Mouse (Mus musculus) intestine, postnatal 0 days (tissue): ENCODE data around the gene Foxo4. TPM values are rescaled to one million over a fixed set of nuclear protein-coding genes. Genes with fewer than 3 reads are reported as not detected.

Experiments
- ATAC-seq: fragments of 200-750 bp; cut with Nextera tagmentation; 2 replicates; pipeline ENCODE4 v1.8.0; 2017; ENCODE audit warnings: mild to moderate bottlenecking, moderate TSS enrichment, moderate library complexity
- H3K27ac ChIP-seq: fragments of 300-500 bp; sonication (generic); 2 replicates; pipeline ENCODE4 v1.5.1; 2014; ENCODE audit warnings: mild to moderate bottlenecking, low read depth, low read length, moderate library complexity
- H3K27me3 ChIP-seq: fragments of 300-500 bp; sonication (generic); replicated peaks from 2 replicates; pipeline ENCODE4 v1.6.1; 2014; ENCODE audit warnings: low read length, mixed read lengths; ENCODE audit not compliant: control insufficient read depth, insufficient read depth
- H3K36me3 ChIP-seq: fragments of 300-500 bp; sonication (generic); 2 replicates; pipeline ENCODE4 v1.6.1; 2014; ENCODE audit warnings: mild to moderate bottlenecking, moderate library complexity; ENCODE audit not compliant: control insufficient read depth, insufficient read depth
- H3K4me1 ChIP-seq: fragments of 300-500 bp; sonication (generic); replicated peaks from 2 replicates; pipeline ENCODE4 v1.6.1; 2014; ENCODE audit warnings: antibody characterized with exemption, low read length, mixed read lengths; ENCODE audit not compliant: control insufficient read depth, insufficient read depth
- H3K4me2 ChIP-seq: fragments of 300-500 bp; sonication (generic); replicated peaks from 2 replicates; pipeline ENCODE4 v1.6.1; 2014; ENCODE audit warnings: low read depth, mild to moderate bottlenecking, moderate library complexity
- H3K4me3 ChIP-seq: fragments of 300-500 bp; sonication (generic); 2 replicates; pipeline ENCODE4 v1.5.1; 2014; ENCODE audit warnings: low read depth, low read length
- H3K9ac ChIP-seq: fragments of 300-500 bp; sonication (generic); 2 replicates; pipeline ENCODE4 v1.6.1; 2014; ENCODE audit warnings: mild to moderate bottlenecking, low read depth, low read length
- H3K9me3 ChIP-seq: fragments of 300-500 bp; sonication (generic); 2 replicates; pipeline ENCODE4 v1.6.1; 2016; ENCODE audit warnings: mixed run types; ENCODE audit not compliant: control insufficient read depth
- CTCF ChIP-seq: sonication (generic); IDR thresholded peaks from 2 replicates; pipeline ENCODE4 v1.5.1; 2016; ENCODE audit warnings: low read depth, mild to moderate bottlenecking, control low read depth, antibody characterized with exemption, moderate library complexity
- WGBS: fragments of 180-500 bp; shearing (Covaris S2); extraction: QIAGEN DNeasy Blood & Tissue Kit; methylation state at CpG from one replicate; pipeline ENCODE4 v1.1.7; 2014; 5-methylcytosine and 5-hydroxymethylcytosine counted together
- polyA plus RNA-seq: library from polyadenylated mRNA; unstranded; fragments of >200 nt; fragmentation: Nextera tagmentation; extraction: Ambion mirVana; gene quantifications from 2 replicates; pipeline ENCODE4 v1.2.1, GENCODE M21; 2015

Gene Foxo4
- polyA plus RNA-seq, 1 experiment from 2014 or later = 1.4 TPM

DNA sequence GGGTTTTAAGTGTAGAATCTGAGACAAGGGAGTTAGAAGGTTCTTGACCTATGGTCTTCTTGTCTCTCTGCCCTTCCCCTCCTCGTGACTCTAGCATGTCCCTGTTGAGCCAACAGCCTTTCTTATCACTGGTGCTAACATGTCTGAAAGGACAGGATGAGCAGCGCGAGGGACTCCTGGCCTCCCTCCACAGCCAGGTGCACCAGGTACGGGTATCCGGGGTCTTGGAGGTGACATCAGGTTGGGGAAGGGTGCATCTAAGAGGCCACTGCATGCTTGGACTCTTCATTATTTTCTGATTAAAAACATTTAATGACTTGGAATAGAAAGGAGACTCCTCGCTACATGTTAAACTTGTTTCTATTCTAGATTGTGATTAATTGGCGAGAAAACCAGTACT, 34.7 kb downstream of the Foxo4 start:
- no peaks in the 10 kb centered on the region for H3K4me1 ChIP-seq
- no peaks in the 10 kb centered on the region for H3K27me3 ChIP-seq
- H3K9ac ChIP-seq = no peak overlapping the region
- no peak for ATAC-seq
- WGBS = 85% methylated on average over 7 of the region's 7 CpGs
- H3K4me2 ChIP-seq = no peak overlapping the region
- no peak for TF ChIP-seq CTCF
- H3K27ac ChIP-seq = no peak overlapping the region
- H3K9me3 ChIP-seq = no peaks in the 10 kb centered on the region
- H3K36me3 ChIP-seq = peaks cover 27% of the 10 kb centered on the region
- no peak overlapping the region for H3K4me3 ChIP-seq

DNA sequence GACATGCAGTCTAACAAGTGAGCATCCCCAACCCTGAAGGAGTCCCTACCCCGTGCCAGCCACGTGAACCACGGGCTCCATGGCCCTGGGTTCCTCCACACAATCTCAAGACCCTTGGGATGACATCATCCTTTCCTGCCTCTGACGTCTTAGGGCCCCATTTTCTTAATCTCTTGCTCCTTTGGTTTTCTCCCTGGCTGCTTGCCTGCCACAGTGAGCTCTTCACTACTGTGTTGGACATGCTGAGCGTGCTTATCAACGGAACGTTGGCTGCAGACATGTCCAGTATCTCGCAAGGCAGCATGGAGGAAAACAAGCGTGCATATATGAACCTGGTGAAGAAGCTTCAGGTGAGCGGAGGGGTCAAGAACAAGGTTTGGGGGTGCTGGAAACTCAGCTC, 35.8 kb downstream of the Foxo4 start:
- Histone ChIP-seq H3K4me1 (no peaks in the 10 kb centered on the region), H3K36me3 (peaks cover 27% of the 10 kb centered on the region), H3K27ac (no peak overlapping the region), H3K9me3 (no peaks in the 10 kb centered on the region), H3K4me2 (no peak overlapping the region), H3K9ac (no peak overlapping the region), H3K27me3 (no peaks in the 10 kb centered on the region), H3K4me3 (no peak overlapping the region)
- TF ChIP-seq CTCF = no peak
- ATAC-seq = no peak
- WGBS = 89% methylated on average over 10 of the region's 10 CpGs

DNA sequence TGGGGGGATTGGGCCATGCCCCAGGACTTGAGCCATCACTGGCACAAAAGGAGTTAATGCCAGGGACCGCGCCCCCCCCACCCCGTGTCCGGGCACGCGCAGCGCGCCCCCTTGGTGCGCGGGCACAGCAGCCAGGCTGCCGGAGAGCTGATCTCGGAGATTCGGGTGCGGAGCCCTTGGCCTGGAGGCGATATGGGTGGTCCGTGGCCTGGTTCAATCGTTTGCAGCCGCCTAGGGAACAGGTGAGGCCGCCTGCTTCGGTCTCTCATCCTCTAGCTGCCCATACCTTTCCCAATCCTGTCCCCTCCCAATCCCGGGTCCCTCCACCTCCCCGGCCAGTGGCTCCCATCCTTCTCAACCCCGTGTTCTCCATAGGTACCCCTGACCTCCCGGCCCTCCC, 44.7 kb downstream of the Foxo4 start, which contains the start of gene Nlgn3:
Nlgn3 (plus strand) TSS at position 114 of the 400 bp plus-strand sequence.
- Histone ChIP-seq H3K4me3 (0 out of 2 replicates have a peak within 1 kb of the TSS, but pooled peaks have one; percentile 9), H3K27ac (no peak within 1 kb of the TSS), H3K27me3 (0 out of 2 replicates have a peak, but pooled peaks cover 4% of the 10 kb centered on the region), H3K4me2 (peak within 1 kb of the TSS; percentile 52), H3K9ac (no peak within 1 kb of the TSS), H3K4me1 (no peaks in the 10 kb centered on the region), H3K36me3 (no peaks in the 10 kb centered on the region), H3K9me3 (no peaks in the 10 kb centered on the region)
- 41% methylated on average over 6 of the region's 24 CpGs for WGBS
- no peak for TF ChIP-seq CTCF
- 0 out of 2 replicates have a peak, but pooled peaks have one; percentile 19 for ATAC-seq

DNA sequence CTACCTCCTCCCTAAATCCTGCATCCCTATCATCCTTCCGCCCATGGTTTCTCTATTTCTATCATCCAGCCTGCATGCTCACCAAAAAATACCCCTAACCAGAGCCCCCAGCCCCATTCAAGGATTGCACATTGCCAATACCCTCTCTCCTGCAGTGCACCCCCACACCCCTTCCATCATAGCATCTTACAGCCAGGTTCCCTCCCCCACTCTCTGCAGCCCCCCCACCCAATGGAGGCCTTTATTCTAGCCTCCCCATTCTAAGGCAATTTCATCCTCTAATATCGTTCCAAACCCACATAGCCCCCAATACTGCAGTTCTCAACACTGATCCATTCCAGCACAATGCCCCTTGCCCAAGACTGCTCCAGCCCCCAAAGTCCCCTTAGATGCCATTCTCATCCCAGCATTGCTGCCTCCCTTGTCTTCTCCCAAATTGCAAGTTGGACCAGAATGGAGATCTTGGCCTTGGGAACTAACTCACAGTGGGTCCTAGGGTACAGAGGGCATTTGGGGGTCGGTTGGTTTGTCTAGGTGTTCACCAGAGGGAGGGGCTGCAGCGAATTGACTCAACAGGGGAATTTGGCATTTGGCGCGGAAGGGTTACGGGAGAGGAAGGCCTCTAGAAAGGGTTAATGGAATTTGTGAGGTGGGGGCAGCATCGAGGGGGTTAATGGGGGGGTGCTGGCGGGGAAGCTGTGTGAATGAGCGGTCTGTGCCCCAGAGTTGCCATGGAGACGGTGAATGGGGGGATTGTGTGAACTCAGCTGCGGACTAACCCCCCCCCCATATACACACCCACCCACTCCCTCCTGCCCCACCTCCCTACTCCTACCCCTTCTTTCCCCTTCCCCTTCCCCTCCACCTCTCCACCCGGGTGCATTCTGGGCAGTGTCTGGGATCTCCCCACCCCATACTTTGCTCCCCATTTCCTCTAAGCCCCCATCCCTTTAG, 45.4 kb downstream of the Foxo4 start:
- Histone ChIP-seq H3K36me3 (no peaks in the 10 kb centered on the region), H3K9me3 (no peaks in the 10 kb centered on the region), H3K27me3 (0 out of 2 replicates have a peak, but pooled peaks cover 4% of the 10 kb centered on the region), H3K4me1 (no peaks in the 10 kb centered on the region), H3K27ac (no peak overlapping the region), H3K9ac (no peak overlapping the region), H3K4me3 (0 out of 2 replicates have a peak overlapping the region, but pooled peaks have one; percentile 2), H3K4me2 (peak overlapping the region; percentile 52)
- ATAC-seq = no peak
- TF ChIP-seq CTCF = no peak
- WGBS = 39% methylated on average over 13 of the region's 13 CpGs

DNA sequence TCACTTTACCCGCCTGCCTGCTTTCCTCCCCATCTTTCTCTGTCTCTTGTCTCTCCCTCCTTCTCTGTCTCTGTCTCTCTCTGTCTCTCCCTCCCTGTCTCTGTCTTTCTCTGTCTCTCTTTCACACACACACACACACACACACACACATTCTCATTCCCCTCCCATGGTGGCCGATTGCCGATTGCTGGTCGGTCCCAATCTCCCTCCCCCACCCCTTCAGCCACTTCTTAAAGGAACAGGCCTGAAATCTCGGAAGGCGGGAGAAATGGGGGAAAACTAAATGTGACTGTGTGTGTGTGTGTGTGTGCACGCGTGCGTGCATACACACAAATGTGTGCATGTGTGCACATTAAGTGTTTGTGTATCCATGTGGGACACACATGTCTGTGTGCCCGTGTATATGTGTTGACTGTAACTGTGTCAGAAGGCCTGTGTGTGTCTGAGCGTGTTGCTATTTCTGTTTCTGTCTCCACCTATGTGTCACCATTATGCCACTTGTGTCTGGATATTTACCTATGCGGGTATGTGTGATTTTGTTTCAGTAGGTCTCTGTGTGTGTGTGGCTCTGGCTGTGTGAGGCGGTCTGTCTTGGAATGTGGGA, 46.2 kb downstream of the Foxo4 start:
- H3K36me3 ChIP-seq = no peaks in the 10 kb centered on the region
- 39% methylated on average over 13 of the region's 13 CpGs for WGBS
- no peak overlapping the region for H3K9ac ChIP-seq
- peak overlapping the region; percentile 52 for H3K4me2 ChIP-seq
- H3K4me3 ChIP-seq = no peak overlapping the region
- no peak for ATAC-seq
- H3K9me3 ChIP-seq = no peaks in the 10 kb centered on the region
- 0 out of 2 replicates have a peak, but pooled peaks cover 4% of the 10 kb centered on the region for H3K27me3 ChIP-seq
- no peak overlapping the region for H3K27ac ChIP-seq
- H3K4me1 ChIP-seq = no peaks in the 10 kb centered on the region
- TF ChIP-seq CTCF = no peak

DNA sequence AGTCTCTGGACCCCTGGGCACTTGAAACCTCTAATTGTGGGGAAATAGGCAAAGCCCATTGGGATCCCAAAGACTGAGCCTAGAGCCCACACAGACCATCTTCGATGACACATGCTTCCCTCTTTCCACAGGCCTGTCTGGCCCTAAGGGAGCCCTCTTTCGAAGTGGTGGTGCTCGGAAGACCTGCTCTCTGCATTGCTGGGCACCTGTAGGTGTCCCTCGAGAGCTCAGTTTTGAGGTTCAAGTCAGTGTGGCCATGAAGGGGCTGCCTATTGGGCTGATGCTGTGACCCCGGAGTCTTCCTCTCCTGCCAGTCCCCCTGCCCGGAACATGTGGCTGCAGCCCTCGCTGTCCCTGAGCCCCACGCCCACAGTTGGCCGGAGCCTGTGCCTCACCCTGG, 47.3 kb downstream of the Foxo4 start:
- Histone ChIP-seq H3K4me2 (no peak overlapping the region), H3K9me3 (no peaks in the 10 kb centered on the region), H3K27me3 (0 out of 2 replicates have a peak, but pooled peaks cover 4% of the 10 kb centered on the region), H3K36me3 (no peaks in the 10 kb centered on the region), H3K4me3 (no peak overlapping the region), H3K4me1 (no peaks in the 10 kb centered on the region), H3K9ac (no peak overlapping the region), H3K27ac (no peak overlapping the region)
- ATAC-seq = no peak
- no peak for TF ChIP-seq CTCF
- 86% methylated on average over 9 of the region's 9 CpGs for WGBS
